Mouse (Mus musculus) granulocyte monocyte progenitor cell, adult 5-6 weeks (primary cell): ENCODE measurements around the gene Oosp3. TPM values are rescaled to one million over a fixed set of nuclear protein-coding genes. Genes with fewer than 3 reads are reported as not detected.
A peak's percentile ranks its signal among the peaks of the same experiment; 100 is the strongest.

Source experiments
- ATAC-seq: replicated peaks from 2 replicates; pipeline ENCODE4 v1.8.0; 2016; ENCODE audit warnings: mild to moderate bottlenecking, moderate TSS enrichment, inconsistent platforms; ENCODE audit not compliant: poor library complexity, severe bottlenecking
- total RNA-seq, 2 experiments: library from RNA; stranded (forward) in 1 of 2; stranded (reverse) in 1 of 2; fragments of 200-712, 200-1000 nt in 1 of 2; fragments of >200 nt in 1 of 2; fragmentation: Nextera tagmentation in 1 of 2; gene quantifications; 2 replicates each; pipeline ENCODE4 v1.2.3; 2014 to 2017

Oosp3 gene
- total RNA-seq (2014; fragmentation: Nextera tagmentation) (not detected in 2 replicates), total RNA-seq (2017) (not detected in 2 replicates)

- ATAC-seq = no peak
Measured at GRCm38 (mm10) chr19:11696755-11697154, at the start of gene Oosp3. Gene Oosp3, plus strand, starts transcription at chr19:11697055.

- ATAC-seq = no peak
Measured at GRCm38 (mm10) chr19:11649564-11649963, 47.3 kb upstream of the Oosp3 start.

GRCm38 (mm10) chr19:11659142-11659541 lies 37.7 kb upstream of the Oosp3 start:
- peak; percentile 100 for ATAC-seq

GRCm38 (mm10) chr19:11660459-11660858 lies 36.4 kb upstream of the Oosp3 start, which contains the start of gene Oosp2:
Gene Oosp2, minus strand, starts transcription at chr19:11660559.
- no peak for ATAC-seq

GRCm38 (mm10) chr19:11661562-11661961 lies 35.3 kb upstream of the Oosp3 start:
- ATAC-seq = no peak

- peak; percentile 22; the same call in 1 of the 2 replicates for ATAC-seq
Measured at GRCm38 (mm10) chr19:11690839-11691238, 6.0 kb upstream of the Oosp3 start, which contains the start of gene Oosp1. Gene Oosp1, minus strand, starts transcription at chr19:11691150.

GRCm38 (mm10) chr19:11691454-11691853 lies 5.4 kb upstream of the Oosp3 start:
- ATAC-seq = no peak

- peak; percentile 98 for ATAC-seq
Measured at GRCm38 (mm10) chr19:11698342-11698741, 1.5 kb downstream of the Oosp3 start.

- no peak for ATAC-seq
Measured at GRCm38 (mm10) chr19:11712451-11712850, 15.6 kb downstream of the Oosp3 start.

GRCm38 (mm10) chr19:11720071-11720470 lies 23.2 kb downstream of the Oosp3 start:
- peak; percentile 55 for ATAC-seq

- ATAC-seq = no peak
Measured at GRCm38 (mm10) chr19:11723870-11724269, 27.0 kb downstream of the Oosp3 start.

- no peak for ATAC-seq
Measured at GRCm38 (mm10) chr19:11724275-11724674, 27.4 kb downstream of the Oosp3 start.

- no peak for ATAC-seq
Measured at GRCm38 (mm10) chr19:11725915-11726314, 29.1 kb downstream of the Oosp3 start.

GRCm38 (mm10) chr19:11727304-11727703 lies 30.4 kb downstream of the Oosp3 start:
- no peak for ATAC-seq

GRCm38 (mm10) chr19:11730278-11730677 lies 33.4 kb downstream of the Oosp3 start:
- ATAC-seq = peak; percentile 87

- ATAC-seq = no peak
Measured at GRCm38 (mm10) chr19:11736455-11736854, 39.6 kb downstream of the Oosp3 start.

- ATAC-seq = no peak
Measured at GRCm38 (mm10) chr19:11745680-11746079, 48.8 kb downstream of the Oosp3 start.

- no peak for ATAC-seq
Measured at GRCm38 (mm10) chr19:11747298-11747697, 50.4 kb downstream of the Oosp3 start, which contains the start of gene Gif. Gene Gif, plus strand, starts transcription at chr19:11747554.

Other genes with a start within 250 kb of the Oosp3 start
- gene Ms4a6c, start 227.7 kb upstream of the Oosp3 start, total RNA-seq (2014; fragmentation: Nextera tagmentation) = 271 and 272 TPM in 2 replicates
- 201 and 211 TPM in 2 replicates for gene Ms4a6c, start 227.7 kb upstream of the Oosp3 start, total RNA-seq (2017)
- 4.9 and 9.0 TPM in 2 replicates for gene Gm8369, start 211.1 kb upstream of the Oosp3 start, total RNA-seq (2014; fragmentation: Nextera tagmentation)
- gene Gm8369, start 211.1 kb upstream of the Oosp3 start, total RNA-seq (2017) = 1.4 and 2.0 TPM in 2 replicates
- 39.1 and 44.2 TPM in 2 replicates for gene Ms4a6b, start 180.5 kb upstream of the Oosp3 start, total RNA-seq (2014; fragmentation: Nextera tagmentation)
- gene Ms4a6b, start 180.5 kb upstream of the Oosp3 start, total RNA-seq (2017) = 28.3 and 30.5 TPM in 2 replicates
- not detected in 2 replicates for gene Ms4a4d, start 160.3 kb upstream of the Oosp3 start, total RNA-seq (2014; fragmentation: Nextera tagmentation)
- not detected in 2 replicates for gene Ms4a4d, start 160.3 kb upstream of the Oosp3 start, total RNA-seq (2017)
- gene Ms4a6d, start 92.2 kb upstream of the Oosp3 start, total RNA-seq (2014; fragmentation: Nextera tagmentation) = 3.6 and 6.2 TPM in 2 replicates
- 2.4 and 2.7 TPM in 2 replicates for gene Ms4a6d, start 92.2 kb upstream of the Oosp3 start, total RNA-seq (2017)
- 21.5 and 44.3 TPM in 2 replicates for gene Ms4a2, start 73.3 kb upstream of the Oosp3 start, total RNA-seq (2014; fragmentation: Nextera tagmentation)
- 35.0 and 40.7 TPM in 2 replicates for gene Ms4a2, start 73.3 kb upstream of the Oosp3 start, total RNA-seq (2017)
- gene Ms4a3, start 56.2 kb upstream of the Oosp3 start, total RNA-seq (2014; fragmentation: Nextera tagmentation) = 1,080 and 1,135 TPM in 2 replicates
- 1,013 and 1,248 TPM in 2 replicates for gene Ms4a3, start 56.2 kb upstream of the Oosp3 start, total RNA-seq (2017)
- 5.0 TPM in 1 of 2 replicates, not detected in the other for gene Oosp2, start 36.5 kb upstream of the Oosp3 start, total RNA-seq (2014; fragmentation: Nextera tagmentation)
- 1.3 TPM in 1 of 2 replicates, not detected in the other for gene Oosp2, start 36.5 kb upstream of the Oosp3 start, total RNA-seq (2017)
- 4.7 and 15.8 TPM in 2 replicates for gene Oosp1, start 5.9 kb upstream of the Oosp3 start, total RNA-seq (2014; fragmentation: Nextera tagmentation)
- 5.1 and 11.9 TPM in 2 replicates for gene Oosp1, start 5.9 kb upstream of the Oosp3 start, total RNA-seq (2017)
- gene Gif, start 50.5 kb downstream of the Oosp3 start, total RNA-seq (2014; fragmentation: Nextera tagmentation) = not detected in 2 replicates
- gene Gif, start 50.5 kb downstream of the Oosp3 start, total RNA-seq (2017) = not detected in 2 replicates
- gene Mrpl16, start 73.3 kb downstream of the Oosp3 start, total RNA-seq (2014; fragmentation: Nextera tagmentation) = 76.7 and 90.4 TPM in 2 replicates
- gene Mrpl16, start 73.3 kb downstream of the Oosp3 start, total RNA-seq (2017) = 103 and 113 TPM in 2 replicates
- 11.3 and 12.2 TPM in 2 replicates for gene Stx3, start 122.3 kb downstream of the Oosp3 start, total RNA-seq (2014; fragmentation: Nextera tagmentation)
- gene Stx3, start 122.3 kb downstream of the Oosp3 start, total RNA-seq (2017) = 7.9 and 12.1 TPM in 2 replicates
- gene Olfr1417, start 142.2 kb downstream of the Oosp3 start, total RNA-seq (2014; fragmentation: Nextera tagmentation) = not detected in 2 replicates
- gene Olfr1417, start 142.2 kb downstream of the Oosp3 start, total RNA-seq (2017) = not detected in 2 replicates
- not detected in 2 replicates for gene Olfr1418, start 164.0 kb downstream of the Oosp3 start, total RNA-seq (2014; fragmentation: Nextera tagmentation)
- gene Olfr1418, start 164.0 kb downstream of the Oosp3 start, total RNA-seq (2017) = not detected in 2 replicates
- gene Olfr1419, start 178.1 kb downstream of the Oosp3 start, total RNA-seq (2014; fragmentation: Nextera tagmentation) = not detected in 2 replicates
- gene Olfr1419, start 178.1 kb downstream of the Oosp3 start, total RNA-seq (2017) = not detected in 2 replicates
- gene Olfr1420, start 189.5 kb downstream of the Oosp3 start, total RNA-seq (2014; fragmentation: Nextera tagmentation) = not detected in 2 replicates
- not detected in 2 replicates for gene Olfr1420, start 189.5 kb downstream of the Oosp3 start, total RNA-seq (2017)
- 33.2 and 43.7 TPM in 2 replicates for gene Patl1, start 215.3 kb downstream of the Oosp3 start, total RNA-seq (2014; fragmentation: Nextera tagmentation)
- gene Patl1, start 215.3 kb downstream of the Oosp3 start, total RNA-seq (2017) = 12.6 and 12.8 TPM in 2 replicates